Mouse (Mus musculus) megakaryocyte, embryonic 14.5 days (primary cell): ENCODE measurements around the gene Asna1.

Source experiments
- FLI1 ChIP-seq: IDR thresholded peaks from 2 replicates; pipeline ENCODE4 v1.6.1; 2012; ENCODE audit warnings: low read length, inconsistent platforms, mixed read lengths
- GATA1 ChIP-seq: IDR thresholded peaks from 3 replicates; pipeline ENCODE4 v1.6.1; 2012; ENCODE audit warnings: mixed read lengths, low read length, inconsistent platforms, borderline replicate concordance

DNA sequence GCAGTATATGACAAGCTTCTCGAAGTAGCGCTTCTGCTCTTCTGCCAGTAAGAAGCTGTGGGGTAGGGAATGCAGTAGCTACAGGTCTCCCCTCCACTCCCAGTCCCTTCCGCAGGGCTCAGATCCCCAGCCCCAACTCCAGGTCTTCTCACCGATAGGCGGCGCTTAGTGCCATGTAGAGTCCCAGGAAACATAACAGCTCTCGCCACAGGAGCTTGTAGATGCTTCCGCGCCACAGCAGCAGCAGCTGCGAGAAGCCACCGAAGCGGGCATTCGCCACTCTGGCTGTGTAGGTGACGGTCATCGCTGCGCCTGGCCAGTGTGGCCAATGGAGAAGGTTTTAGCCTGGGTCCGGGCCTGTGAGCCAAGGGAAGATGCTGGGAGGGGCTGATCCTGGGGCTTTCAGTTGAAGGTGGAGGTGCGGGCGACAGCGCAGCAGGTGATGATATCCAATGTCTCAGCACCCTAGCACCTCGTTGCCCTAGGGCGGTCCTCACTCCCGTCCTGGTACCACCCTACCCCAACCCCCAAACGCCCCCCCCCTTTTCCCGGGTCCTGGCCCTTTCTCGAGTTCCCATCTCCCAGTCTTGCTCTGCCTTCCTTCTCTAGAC is 11.7 kb downstream of the Asna1 start:
- TF ChIP-seq GATA1 (no peak), FLI1 (no peak)
